Mouse (Mus musculus) B cell, adult 2 months (primary cell): Measurements from ENCODE around the gene Smim20.
A peak's percentile ranks its signal among the peaks of the same experiment; 100 is the strongest.

Source experiments
- DNase-seq, 2 experiments: peaks; one replicate each; pipeline ENCODE4 v3.0.0; 2022

Smim20 gene

DNA sequence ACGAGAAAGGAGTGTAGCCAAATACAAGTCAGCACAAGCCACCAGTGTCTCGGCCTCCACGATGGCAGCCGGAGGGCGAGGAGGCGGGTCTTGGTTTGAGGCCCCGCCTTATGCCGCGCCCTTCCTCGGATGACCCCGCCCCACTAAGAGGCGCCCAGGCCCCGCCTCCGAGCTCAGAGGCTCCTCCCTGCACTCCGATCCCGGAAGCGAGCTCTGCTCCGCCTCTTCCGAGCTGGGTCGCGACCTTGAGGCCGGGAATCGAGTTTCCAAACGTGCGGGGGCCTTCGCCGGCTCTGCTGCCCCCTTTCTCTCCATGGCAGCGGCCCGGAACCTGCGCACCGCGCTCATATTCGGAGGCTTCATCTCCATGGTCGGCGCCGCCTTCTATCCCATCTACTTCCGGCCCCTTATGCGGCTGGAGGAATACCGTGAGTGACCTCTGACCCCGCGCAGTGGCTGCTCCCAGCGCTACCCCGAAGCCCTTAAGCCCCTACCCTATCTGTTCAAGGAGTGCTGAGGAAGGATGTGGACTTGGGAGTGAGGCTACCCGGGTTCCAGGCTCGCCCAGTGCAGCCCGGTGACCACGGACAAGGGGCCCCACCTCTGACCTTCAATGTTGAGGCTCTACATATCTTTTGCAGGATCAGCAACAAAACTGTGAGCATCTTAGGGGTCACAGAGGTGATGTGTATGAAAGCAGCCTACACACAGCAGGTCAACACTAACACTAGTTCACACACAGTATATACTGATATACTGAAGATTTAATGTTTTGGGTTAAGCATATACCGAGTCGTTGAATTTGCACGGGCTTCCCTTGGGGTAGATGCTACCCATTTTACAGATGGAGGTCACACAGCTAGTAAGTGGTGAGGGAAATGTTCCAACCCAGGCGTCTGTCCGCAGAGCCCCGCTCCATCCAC, at the start of gene Smim20:
Gene Smim20, plus strand, starts transcription at position 153 of the 923 bp plus-strand sequence.
- DNase-seq: peak; percentile 96

GRCm38 (mm10) chr5:53225434-53225833, 41.4 kb upstream of the Smim20 start:
- DNase-seq: no peak

GRCm38 (mm10) chr5:53230560-53230959, 36.3 kb upstream of the Smim20 start:
- DNase-seq: no peak

DNA sequence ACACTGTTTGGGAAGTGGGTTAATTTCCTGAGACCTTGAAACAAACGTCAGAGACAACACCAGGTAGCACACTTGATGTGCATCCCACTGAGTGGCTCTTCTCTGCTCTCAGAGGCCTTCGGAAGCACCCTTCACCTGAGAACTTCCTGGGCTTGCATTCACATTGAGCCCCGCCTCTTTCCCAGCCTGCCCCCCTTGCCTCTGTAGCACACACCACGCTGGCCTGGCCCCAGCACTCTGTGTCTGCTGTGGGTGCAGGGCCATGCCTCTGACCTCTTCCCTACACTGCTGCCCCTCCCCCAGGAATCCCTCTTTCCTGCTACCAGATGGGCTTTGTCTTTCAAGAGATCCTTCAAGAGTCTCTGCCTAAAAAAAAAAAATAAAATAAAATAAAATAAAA, 31.3 kb upstream of the Smim20 start:
- DNase-seq: no peak

DNA sequence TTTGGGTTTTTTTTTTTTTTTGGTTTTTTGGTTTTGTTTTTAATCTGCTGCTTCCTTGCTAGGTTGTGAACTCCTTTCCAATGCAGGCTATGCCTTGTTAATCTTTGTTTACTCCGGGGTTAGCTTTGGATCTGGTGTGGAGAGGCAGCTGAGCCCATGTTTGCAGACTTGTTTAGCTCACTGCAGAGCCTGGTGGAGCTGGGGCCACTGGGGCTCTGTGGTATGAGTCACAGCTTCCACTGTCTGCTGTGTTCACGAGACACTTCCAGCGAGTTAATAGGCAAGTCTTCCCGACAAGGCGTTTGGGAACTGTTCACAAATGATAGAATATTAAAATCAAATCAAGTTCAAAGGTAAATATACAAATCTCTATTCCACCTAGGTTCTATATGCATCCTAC, 30.7 kb upstream of the Smim20 start:
- DNase-seq: no peak

DNA sequence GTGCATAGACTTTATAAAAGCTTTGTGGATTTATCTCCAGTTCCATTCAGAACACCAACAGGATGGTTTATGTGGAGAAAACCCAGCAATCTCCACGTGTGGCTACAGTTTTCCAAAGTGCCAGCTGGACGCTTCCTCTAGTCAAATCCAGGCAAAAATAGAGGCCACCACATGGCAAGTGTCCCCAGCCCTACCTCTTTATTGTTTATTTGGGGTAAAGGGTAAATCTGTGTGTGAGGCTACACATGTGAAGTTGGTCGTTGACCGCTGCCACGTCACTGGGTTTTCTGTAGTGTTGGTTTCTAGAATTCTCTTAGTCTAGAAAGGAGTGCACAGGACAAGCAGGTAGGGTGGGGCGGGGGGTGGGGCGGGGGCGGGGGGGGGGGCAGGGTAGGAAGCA, 30.1 kb upstream of the Smim20 start:
- DNase-seq: no peak

DNA sequence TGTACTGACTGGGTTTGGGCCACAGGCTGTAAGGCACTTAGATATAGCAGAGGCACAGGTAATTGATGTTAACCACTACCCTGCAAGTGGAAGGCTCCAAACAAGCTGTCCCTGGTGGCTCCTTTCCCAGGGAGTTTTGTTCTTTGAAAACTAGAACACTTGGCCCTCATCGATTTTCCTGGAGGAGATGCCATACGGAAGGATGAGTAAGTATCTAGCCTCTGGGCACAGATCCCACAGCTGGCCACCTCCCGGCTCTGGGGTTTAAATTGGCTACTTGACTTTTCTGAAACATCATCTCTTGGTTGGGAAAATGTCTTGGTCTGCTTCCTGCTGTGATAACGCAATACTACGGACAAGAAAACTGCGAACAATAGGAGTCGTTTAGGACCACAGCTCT, 28.1 kb upstream of the Smim20 start:
- DNase-seq: no peak

DNA sequence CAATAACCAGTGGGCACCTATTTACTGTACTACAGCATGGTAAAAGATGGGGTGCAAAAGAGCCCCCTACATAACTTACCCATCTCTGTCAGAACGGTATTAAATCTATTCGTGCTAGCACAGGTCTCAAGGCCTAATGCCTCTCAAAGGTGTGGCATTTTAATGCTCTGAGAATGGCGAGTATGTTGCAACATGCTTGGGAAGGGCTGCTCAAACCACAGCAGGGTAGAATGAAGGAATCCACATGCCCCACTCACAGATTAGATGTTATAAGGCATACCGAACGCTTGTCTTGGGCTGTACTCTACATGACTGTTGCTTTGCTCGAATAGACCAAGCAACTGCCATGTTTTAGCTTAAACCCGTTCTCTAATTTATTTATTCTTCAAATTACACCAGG, 27.7 kb upstream of the Smim20 start:
- no peak for DNase-seq

DNA sequence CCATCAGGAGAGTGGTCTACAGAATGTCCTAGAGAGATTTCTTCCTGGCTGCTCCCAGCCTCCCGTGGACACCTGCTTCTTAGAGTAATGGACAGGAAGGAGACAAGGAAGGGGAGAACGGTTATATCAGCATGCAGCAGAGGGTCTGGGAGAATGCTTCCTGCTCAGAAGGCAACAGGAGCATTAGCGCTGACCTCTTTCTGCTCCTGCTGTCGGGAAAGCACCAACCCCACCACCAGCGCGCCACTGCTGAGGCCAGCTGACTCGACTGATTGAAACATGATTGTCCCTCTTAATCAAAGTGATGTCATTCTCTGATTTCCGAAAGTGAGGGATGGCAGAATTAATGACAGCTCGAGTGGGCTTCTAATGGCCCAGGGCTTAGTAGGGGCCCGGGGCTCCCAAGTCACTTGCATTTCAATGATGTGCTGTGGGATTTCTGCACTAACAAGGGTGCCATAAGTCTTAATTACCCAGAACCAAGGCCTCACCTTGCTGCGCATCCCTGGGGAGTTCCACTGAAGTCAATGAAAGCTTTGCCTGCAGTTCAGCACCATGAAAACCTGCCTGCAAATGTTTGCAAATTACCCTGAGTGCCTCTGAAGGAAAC, 26.9 kb upstream of the Smim20 start:
- DNase-seq: no peak

- DNase-seq: no peak
These were observed 25.8 kb upstream of the Smim20 start for GRCm38 (mm10) chr5:53241109-53241508.

GRCm38 (mm10) chr5:53241963-53242362, 24.9 kb upstream of the Smim20 start:
- DNase-seq: no peak

- no peak for DNase-seq
These were observed 23.9 kb upstream of the Smim20 start for GRCm38 (mm10) chr5:53242865-53243499.

GRCm38 (mm10) chr5:53243933-53244332, 22.9 kb upstream of the Smim20 start:
- DNase-seq: no peak

DNA sequence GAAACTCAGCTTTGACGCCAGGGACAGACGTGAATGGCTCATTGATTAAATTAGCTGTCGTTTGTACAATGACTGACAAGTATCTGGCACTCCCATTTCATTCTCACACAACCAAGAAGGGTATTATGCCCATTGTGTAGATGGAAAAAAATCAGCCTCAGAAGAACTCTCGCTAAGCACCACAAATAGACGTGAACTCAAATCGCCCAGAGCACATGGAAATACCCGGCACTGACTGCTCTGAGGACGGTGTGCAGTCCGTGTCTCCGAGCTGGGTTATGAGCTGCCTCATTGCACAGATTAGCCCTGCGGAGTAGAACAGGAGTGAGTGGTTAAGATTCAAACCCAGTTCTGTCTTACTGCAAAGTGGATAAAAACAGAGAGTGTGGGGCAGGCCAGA, 18.4 kb upstream of the Smim20 start:
- DNase-seq: no peak

- DNase-seq: no peak
These were observed 17.3 kb upstream of the Smim20 start for GRCm38 (mm10) chr5:53249431-53250061.

DNA sequence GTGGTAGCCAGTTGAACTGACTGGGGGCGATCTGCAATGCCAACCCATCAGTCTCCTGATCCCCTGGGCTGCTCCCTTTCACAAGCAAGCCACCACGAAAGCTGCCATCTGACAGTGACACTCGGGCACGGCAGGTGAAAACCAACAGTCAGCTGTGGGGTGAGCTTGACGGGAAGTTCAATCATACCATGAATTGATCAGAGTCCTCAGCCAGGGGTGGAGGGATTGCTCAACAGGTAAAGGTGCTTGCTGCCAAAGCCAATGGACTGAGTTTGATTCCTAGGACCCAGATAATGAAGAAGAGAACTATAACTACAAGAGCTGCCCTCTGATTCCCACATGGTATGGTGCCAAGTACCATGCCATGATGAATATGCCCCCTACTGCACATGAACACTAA, 12.7 kb upstream of the Smim20 start:
- DNase-seq: no peak

DNA sequence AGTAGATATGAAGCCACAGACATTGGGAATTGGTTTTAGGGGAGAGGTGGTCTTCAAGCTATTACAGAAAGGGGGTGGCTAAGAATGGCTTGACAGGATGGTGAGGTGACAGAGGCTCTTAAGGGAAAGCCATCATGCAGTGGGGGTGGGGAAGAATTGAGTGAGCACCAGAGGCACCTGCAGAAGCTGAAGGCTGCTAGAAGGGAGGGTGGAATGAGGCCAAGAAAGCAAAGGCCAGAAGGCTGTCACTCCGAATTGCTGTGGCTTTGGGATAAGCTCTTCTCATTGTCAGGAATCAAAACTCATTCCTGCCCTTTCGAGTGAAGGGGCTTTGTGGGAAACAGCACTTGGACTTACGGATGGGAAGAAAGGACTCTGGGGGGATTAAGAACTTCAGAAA, 12.1 kb upstream of the Smim20 start:
- no peak for DNase-seq

DNA sequence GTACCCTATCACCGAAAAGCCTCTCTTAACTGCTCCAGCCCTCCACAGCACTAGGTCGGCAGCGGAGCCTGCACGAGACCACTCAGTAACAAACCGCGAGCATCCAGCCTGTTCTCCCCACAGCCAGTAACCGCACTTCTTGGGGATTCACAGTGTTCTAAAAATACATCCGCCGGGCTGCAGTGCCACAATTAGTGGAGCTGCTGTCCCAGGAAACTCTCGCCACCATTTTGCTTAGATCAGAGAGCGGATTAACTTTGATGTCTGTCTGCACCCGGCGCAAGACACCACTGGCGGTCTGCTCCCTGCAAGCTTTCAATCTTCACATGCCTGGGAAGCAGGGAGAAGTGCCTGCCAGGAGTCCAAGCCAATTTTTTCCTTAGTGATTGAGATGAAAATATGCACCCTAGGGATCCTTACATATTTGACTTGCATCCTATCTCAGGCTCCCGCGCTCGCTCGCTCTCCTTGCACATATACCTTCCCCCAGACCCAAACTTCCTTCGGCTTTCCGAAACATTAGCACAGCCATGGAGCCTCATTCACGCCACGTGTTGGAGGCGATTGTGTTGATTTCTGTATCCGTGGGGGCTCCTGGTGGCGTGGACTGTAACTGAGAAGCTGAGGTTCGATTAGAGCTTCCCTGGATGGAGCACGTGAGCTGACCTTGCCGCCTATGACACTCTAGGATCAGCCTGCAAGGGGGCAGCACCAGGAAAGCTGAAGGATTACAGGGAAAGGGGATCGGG, 8.7 kb upstream of the Smim20 start:
- no peak for DNase-seq

DNA sequence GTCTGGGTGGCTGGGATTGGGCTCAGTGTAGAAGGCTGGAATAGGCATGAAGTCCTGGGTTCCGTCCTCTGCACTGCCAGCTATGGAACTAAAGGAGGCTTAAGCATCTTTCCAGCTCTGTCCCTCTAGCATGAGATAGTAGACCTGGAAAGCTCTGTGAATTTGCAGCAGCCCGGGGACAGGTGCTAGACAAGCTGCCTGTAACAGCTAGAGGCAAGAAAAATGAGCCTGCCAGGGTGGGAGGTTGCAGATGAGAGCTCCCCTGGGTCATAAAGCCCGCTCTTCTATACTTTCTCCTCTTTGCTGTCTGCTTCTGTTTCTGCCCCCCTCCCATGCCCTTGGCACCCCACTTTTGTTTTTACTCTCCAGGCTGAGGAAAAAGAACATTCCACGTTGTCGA, 7.0 kb upstream of the Smim20 start:
- DNase-seq: no peak

DNA sequence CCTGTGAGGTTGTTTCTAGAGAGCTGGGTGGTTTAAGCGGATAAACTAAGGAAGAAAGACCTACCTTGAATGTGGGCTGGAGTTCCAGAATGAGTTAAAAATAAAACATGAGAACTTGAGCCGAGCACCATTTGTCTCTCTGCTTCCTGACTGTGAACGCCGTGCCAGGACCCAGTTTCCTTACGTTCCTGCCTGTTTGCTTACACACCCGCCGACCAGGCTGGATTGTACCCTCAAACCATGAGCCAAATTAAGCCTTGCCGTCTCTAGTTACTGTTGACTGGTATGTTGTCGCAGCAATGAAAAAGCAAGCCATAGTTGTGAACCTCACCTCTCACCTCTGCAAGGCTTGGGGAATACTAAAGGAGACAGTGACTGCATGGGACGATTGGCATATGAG, 4.9 kb upstream of the Smim20 start:
- DNase-seq: no peak

DNA sequence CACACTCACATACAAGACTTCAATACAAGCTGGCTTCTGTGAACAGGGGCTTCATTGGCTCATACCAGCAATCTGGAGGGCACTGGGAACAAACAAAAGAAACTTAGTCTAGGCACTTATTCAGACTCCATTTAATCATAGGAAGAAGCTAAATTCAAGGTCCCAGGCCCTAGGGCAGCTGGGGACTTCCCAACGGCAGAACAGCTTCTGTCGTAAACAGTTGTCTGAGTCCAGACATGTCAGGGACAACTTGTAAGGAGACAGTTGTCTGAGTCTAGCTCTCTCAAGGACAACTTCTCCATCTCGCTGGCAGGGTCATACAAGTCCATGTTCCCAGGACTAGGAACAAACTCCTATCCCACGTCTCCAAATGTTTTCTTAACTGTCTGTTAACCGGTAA, 2.8 kb upstream of the Smim20 start:
- DNase-seq: no peak

DNA sequence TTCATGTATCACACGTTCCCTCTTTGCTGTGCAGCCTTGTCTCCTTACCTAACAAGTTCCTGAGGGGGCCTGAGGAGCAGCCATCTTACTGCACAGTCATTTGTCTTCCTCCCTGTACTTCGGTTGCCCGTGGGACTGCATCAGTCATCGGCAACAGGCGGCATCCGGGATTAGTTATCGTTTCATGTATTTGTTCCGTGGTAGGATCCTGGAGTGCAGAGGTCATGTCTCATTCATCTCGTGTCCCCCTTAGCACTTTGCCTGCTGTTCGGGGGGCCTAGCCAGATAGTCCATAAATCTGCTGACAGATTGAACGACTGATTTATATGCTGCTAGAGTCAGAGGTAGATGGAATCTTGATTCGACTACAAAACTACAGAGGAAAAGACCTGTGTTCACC, 1.1 kb upstream of the Smim20 start:
- DNase-seq: no peak

DNA sequence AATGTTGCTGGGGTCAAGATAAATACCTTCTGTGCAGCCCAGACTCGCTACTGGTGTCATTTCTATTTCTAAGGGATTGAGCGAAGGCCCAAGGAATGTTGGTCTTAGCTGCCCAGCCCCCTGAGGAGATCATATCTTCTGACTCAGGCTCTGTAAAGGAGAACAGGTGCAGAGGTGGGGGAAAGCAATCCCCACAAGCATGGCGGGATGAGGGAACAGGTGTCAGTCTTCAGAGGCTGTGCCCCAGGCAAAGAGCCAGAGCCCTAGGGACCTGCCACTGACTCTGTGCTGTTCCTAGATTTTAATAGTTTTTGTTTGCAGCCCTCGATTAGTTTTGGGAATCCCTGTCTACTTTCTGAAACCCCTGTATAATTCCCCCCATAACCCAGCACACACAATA, 702 bp upstream of the Smim20 start:
- DNase-seq: no peak
